Mouse (Mus musculus) intestine, embryonic 16.5 days (tissue): ENCODE results near the gene Gfra4. TPM values are rescaled to one million over a fixed set of nuclear protein-coding genes. Genes with fewer than 3 reads are reported as not detected.
"Not testable (repeated sequence)": the region's sequence is repeated elsewhere in the genome, so short reads cannot be mapped to it uniquely, and the experiment has no call there.

Experiments
- ATAC-seq: fragments of 200-750 bp; cut with Nextera tagmentation; 2 replicates; pipeline ENCODE4 v1.8.0; 2017; ENCODE audit warnings: moderate TSS enrichment, moderate library complexity
- H3K27ac ChIP-seq: fragments of 300-500 bp; sonication (generic); 2 replicates; pipeline ENCODE4 v1.5.1; 2014; ENCODE audit warnings: mild to moderate bottlenecking, low read length
- H3K27me3 ChIP-seq: fragments of 300-500 bp; sonication (generic); replicated peaks from 2 replicates; pipeline ENCODE4 v1.6.1; 2014; ENCODE audit warnings: low read length, control low read depth, mixed read lengths; ENCODE audit not compliant: control insufficient read depth, insufficient read depth
- H3K36me3 ChIP-seq: fragments of 300-500 bp; sonication (generic); 2 replicates; pipeline ENCODE4 v1.6.1; 2014; ENCODE audit warnings: low read length, control low read depth; ENCODE audit not compliant: control insufficient read depth, insufficient read depth
- H3K4me1 ChIP-seq: fragments of 300-500 bp; sonication (generic); 2 replicates; pipeline ENCODE4 v1.6.1; 2014; ENCODE audit warnings: low read length, control low read depth, mixed read lengths; ENCODE audit not compliant: control insufficient read depth, insufficient read depth
- H3K4me2 ChIP-seq: fragments of 300-500 bp; sonication (generic); 2 replicates; pipeline ENCODE4 v1.6.1; 2014; ENCODE audit warnings: low read depth, low read length, control low read depth
- H3K4me3 ChIP-seq: fragments of 300-500 bp; sonication (generic); 2 replicates; pipeline ENCODE4 v1.5.1; 2014; ENCODE audit warnings: mild to moderate bottlenecking, low read length
- H3K9ac ChIP-seq: fragments of 300-500 bp; sonication (generic); 2 replicates; pipeline ENCODE4 v1.6.1; 2014; ENCODE audit warnings: low read depth, low read length
- H3K9me3 ChIP-seq: fragments of 300-500 bp; sonication (generic); 2 replicates; pipeline ENCODE4 v1.6.1; 2016; ENCODE audit warnings: low read length, control low read depth; ENCODE audit not compliant: control insufficient read depth
- WGBS: fragments of 180-500 bp; shearing (Covaris S2); extraction: QIAGEN DNeasy Blood & Tissue Kit; methylation state at CpG from one replicate; pipeline ENCODE4 v1.1.7; 2014; 5-methylcytosine and 5-hydroxymethylcytosine counted together
- polyA plus RNA-seq: library from polyadenylated mRNA; unstranded; fragments of >200 nt; fragmentation: Nextera tagmentation; extraction: Ambion mirVana; gene quantifications from 2 replicates; pipeline ENCODE4 v1.2.1, GENCODE M21; 2015

Gfra4 gene
- polyA plus RNA-seq, 1 experiment from 2014 or later: 8.6 TPM

- Histone ChIP-seq H3K4me2 (no peak overlapping the region), H3K4me1 (peaks cover 8% of the 10 kb centered on the region), H3K27me3 (peaks cover 37% of the 10 kb centered on the region), H3K9me3 (no peaks in the 10 kb centered on the region), H3K27ac (no peak overlapping the region), H3K9ac (no peak overlapping the region), H3K4me3 (no peak overlapping the region), H3K36me3 (no peaks in the 10 kb centered on the region)
- 86% methylated on average over 5 of the region's 5 CpGs for WGBS
- ATAC-seq: no peak
These were observed 4.2 kb downstream of the Gfra4 start for GRCm38 (mm10) chr2:131038675-131039074.

DNA sequence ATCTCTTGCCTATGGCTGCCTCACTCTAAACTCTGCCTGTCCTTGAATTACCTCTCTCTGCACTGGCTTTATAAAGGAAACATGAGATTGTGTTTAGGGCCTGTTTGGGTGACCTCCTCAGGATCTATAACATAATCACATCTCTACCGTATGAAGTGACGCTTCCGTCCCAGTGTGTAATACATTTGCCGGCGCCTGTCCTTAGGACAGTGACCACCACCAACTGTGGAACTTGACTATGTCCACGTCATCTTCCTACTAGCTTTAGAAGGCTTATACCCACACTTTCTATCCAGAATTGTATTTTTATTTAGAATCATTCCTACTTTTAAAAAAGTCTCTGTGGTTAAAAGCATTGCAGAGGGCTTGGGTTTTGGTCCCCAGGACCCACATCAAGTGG, 4.7 kb downstream of the Gfra4 start:
- Histone ChIP-seq H3K36me3 (no peaks in the 10 kb centered on the region), H3K9ac (no peak overlapping the region), H3K4me1 (peaks cover 8% of the 10 kb centered on the region), H3K9me3 (no peaks in the 10 kb centered on the region), H3K4me3 (no peak overlapping the region), H3K27ac (no peak overlapping the region), H3K27me3 (peaks cover 37% of the 10 kb centered on the region), H3K4me2 (no peak overlapping the region)
- 94% methylated on average over 6 of the region's 6 CpGs for WGBS
- ATAC-seq: no peak

GRCm38 (mm10) chr2:131037226-131037990, 5.5 kb downstream of the Gfra4 start:
- no peak overlapping the region for H3K4me3 ChIP-seq
- peaks cover 31% of the 10 kb centered on the region for H3K27me3 ChIP-seq
- H3K27ac ChIP-seq: no peak overlapping the region
- H3K36me3 ChIP-seq: no peaks in the 10 kb centered on the region
- no peaks in the 10 kb centered on the region for H3K9me3 ChIP-seq
- no peak overlapping the region for H3K4me2 ChIP-seq
- ATAC-seq: no peak
- 47% methylated on average over 17 of the region's 17 CpGs for WGBS
- H3K4me1 ChIP-seq: peaks cover 8% of the 10 kb centered on the region
- no peak overlapping the region for H3K9ac ChIP-seq

DNA sequence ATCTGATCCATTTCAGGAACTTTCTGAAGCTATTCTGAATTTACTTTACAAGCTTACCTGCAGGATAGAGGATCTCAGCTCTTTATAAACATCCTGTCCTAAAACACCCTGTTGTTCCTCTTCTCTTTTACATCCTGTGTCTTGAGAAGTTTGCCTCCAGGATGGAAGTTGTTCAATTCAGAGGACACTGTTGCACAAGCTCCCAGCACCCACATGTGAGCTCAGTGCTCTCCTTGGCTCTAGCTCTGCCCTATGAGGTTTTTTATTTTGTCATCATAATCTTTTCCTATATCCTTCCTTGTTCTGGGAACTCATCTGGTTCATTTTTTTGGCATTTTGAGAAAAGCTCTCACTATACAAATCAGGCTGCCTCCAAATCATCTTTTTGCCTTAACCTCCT, 6.1 kb downstream of the Gfra4 start:
- Histone ChIP-seq H3K27me3 (peaks cover 25% of the 10 kb centered on the region), H3K36me3 (no peaks in the 10 kb centered on the region), H3K4me2 (no peak overlapping the region), H3K9ac (no peak overlapping the region), H3K27ac (no peak overlapping the region), H3K4me1 (peaks cover 8% of the 10 kb centered on the region), H3K4me3 (no peak overlapping the region), H3K9me3 (no peaks in the 10 kb centered on the region)
- ATAC-seq: no peak

DNA sequence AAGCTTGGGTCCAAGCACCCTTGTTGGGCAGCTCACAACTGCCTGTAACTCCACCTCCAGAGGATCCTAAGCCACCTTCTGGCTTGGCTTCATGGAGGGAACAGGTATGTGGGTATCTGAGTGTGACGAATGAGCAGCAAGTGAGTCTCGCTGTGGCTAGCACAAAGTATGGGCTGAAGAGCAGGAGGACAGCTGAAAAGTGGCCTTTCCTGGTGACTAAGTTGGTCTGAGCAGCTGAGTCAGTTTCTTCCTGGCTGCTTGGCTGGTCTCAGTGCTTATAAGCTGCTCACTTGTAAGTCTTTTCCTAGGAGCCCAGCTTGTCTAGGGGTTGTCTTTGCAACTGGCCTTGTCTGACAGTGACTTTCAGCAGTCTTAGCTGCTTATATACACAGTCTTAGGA, 6.5 kb downstream of the Gfra4 start:
- Histone ChIP-seq H3K4me1 (peaks cover 8% of the 10 kb centered on the region), H3K27me3 (peaks cover 21% of the 10 kb centered on the region), H3K4me3 (no peak overlapping the region), H3K27ac (no peak overlapping the region), H3K9ac (no peak overlapping the region), H3K4me2 (no peak overlapping the region), H3K9me3 (no peaks in the 10 kb centered on the region), H3K36me3 (no peaks in the 10 kb centered on the region)
- WGBS: 91% methylated on average over 2 of the region's 2 CpGs
- ATAC-seq: no peak

GRCm38 (mm10) chr2:131031406-131031805, 11.5 kb downstream of the Gfra4 start:
- not testable (repeated sequence) for H3K9me3 ChIP-seq, H3K36me3 ChIP-seq, H3K4me2 ChIP-seq, H3K4me3 ChIP-seq, H3K27ac ChIP-seq, ATAC-seq, H3K4me1 ChIP-seq, H3K9ac ChIP-seq, H3K27me3 ChIP-seq
- WGBS: 68% methylated on average over 1 of the region's 1 CpGs

DNA sequence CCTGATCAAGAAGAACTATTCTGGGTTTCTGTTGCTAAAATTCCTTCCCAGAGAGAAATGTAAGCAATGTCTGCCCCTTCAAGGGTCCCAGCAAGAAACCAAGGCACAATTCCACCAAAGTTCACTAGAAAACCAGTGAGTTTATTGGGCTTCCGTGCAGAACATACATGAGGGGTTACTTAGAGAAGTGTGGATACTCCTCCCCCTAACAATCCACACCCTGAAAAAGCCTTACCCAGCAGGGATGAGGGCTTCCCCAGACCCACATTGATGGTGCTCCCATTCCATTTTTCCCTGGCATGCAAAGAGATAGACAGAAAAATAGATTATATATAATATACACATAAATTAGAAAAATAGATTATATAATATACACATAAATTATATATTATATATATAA, 11.9 kb downstream of the Gfra4 start:
- no peak overlapping the region for H3K27ac ChIP-seq
- 0 out of 2 replicates have a peak, but pooled peaks cover 7% of the 10 kb centered on the region for H3K4me1 ChIP-seq
- 76% methylated on average over 1 of the region's 1 CpGs for WGBS

DNA sequence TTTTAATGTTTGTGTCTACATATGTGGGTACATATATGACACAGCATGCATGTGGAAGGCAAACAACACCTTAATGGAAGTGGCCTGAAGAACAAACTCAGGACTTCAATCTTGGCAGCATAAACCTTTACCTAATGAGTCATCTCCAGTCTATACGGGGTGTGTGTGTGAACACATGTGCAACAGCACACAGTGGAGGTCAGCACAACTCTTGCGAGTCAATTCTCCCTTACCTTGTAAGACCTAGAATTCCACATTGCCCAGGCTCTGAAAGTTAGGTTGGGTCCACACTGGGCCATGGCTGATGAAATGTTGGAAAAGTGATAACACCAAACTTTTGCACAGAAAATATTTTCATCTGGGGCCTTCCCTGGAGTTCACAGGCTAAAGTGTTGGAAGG, 12.3 kb downstream of the Gfra4 start:
- no peaks in the 10 kb centered on the region for H3K9me3 ChIP-seq
- H3K4me1 ChIP-seq: 0 out of 2 replicates have a peak, but pooled peaks cover 7% of the 10 kb centered on the region
- H3K27ac ChIP-seq: no peak overlapping the region
- H3K4me2 ChIP-seq: no peak overlapping the region
- 81% methylated on average over 2 of the region's 2 CpGs for WGBS
- no peak overlapping the region for H3K9ac ChIP-seq
- H3K27me3 ChIP-seq: no peaks in the 10 kb centered on the region
- no peak overlapping the region for H3K4me3 ChIP-seq
- no peak for ATAC-seq
- H3K36me3 ChIP-seq: 0 out of 2 replicates have a peak, but pooled peaks cover 3% of the 10 kb centered on the region

More for the DNA sequence above, 11.9 kb downstream of the Gfra4 start:
- H3K9ac ChIP-seq: no peak overlapping the region
- no peak overlapping the region for H3K4me3 ChIP-seq
- H3K36me3 ChIP-seq: 0 out of 2 replicates have a peak, but pooled peaks cover 3% of the 10 kb centered on the region
- no peaks in the 10 kb centered on the region for H3K27me3 ChIP-seq
- H3K4me2 ChIP-seq: no peak overlapping the region
- ATAC-seq: no peak
- H3K9me3 ChIP-seq: no peaks in the 10 kb centered on the region

DNA sequence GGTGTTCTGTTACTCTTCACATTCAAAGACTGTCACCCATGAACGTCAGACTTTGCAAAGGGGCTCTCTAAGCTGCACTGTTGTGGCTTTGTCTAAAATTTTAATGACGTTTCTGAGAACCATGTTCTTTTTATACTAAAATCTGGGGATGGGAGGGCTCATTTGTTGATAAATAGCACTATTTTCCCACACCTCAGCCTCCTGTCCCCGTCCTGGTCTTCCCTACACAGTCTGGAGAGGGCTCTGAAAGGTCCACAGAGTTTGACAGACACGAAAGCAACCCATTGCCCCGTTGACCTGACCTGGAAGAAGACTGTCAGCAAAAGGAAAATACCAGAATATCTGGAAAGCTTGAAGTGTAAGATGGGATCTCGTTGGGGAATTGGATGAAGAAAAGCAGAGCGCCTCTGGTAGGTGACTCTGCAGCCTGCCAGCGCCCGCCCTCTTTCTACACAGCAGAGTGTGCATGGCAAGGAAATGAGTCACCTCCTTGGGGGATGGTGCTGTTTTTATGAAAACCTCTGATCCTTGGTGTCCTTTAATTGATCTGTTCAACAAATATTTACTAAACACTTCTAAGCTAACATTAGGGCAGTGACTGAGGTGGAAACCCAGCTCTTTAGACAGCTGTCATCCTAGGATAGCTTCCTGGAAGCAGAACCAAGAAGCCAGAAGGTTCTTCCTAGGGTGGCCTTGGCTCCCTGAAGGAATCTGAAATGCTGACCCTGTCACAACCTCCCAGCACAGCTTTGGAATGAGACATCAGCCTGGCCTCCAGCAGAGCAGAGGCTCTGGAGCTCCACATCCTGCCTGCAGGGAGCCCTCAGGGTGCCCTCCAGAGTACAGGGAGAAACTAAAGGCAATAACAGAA, 13.6 kb downstream of the Gfra4 start:
- H3K4me1 ChIP-seq: 0 out of 2 replicates have a peak, but pooled peaks cover 7% of the 10 kb centered on the region
- no peaks in the 10 kb centered on the region for H3K27me3 ChIP-seq
- no peak overlapping the region for H3K9ac ChIP-seq
- H3K27ac ChIP-seq: 0 out of 2 replicates have a peak overlapping the region, but pooled peaks have one; percentile 24
- WGBS: 37% methylated on average over 9 of the region's 9 CpGs
- no peaks in the 10 kb centered on the region for H3K9me3 ChIP-seq
- no peak overlapping the region for H3K4me3 ChIP-seq
- peak; percentile 82 for ATAC-seq
- H3K36me3 ChIP-seq: 0 out of 2 replicates have a peak, but pooled peaks cover 3% of the 10 kb centered on the region
- H3K4me2 ChIP-seq: no peak overlapping the region
